22 mouse cellular contexts compared by ENCODE assay signal in genomic region chr9:37474923-37475322, GRCm38 (mm10). TPM values are rescaled to one million over a fixed set of nuclear protein-coding genes. Genes with fewer than 3 reads are reported as not detected.
DNase-seq lines count a peak whose midpoint lies in the region; ATAC-seq lines count a peak whose summit lies in the region.
"Had no signal": no experiment of that assay in that cellular context is flagged by ENCODE, and none has a peak within 500 bp of the region (broad histone marks: within the 10 kb centered on the region; RNA-seq: fewer than 3 reads in every experiment).

No protein-coding gene starts in this region.

- H3K9me3 ChIP-seq in midbrain, embryonic 14.5 days (ENCODE audit: control insufficient read depth, low read length): no peaks in the 10 kb centered on the region
- H3K9me3 ChIP-seq: liver, embryonic 12.5 days; neural tube, embryonic 12.5 days had no signal

- no peak overlapping the region for H3K9ac ChIP-seq in midbrain, embryonic 14.5 days (replicated peaks; ENCODE audit: low read length)
- H3K9ac ChIP-seq: liver, embryonic 12.5 days; lung, embryonic 14.5 days; neural tube, embryonic 12.5 days had no signal

- H3K36me3 ChIP-seq in midbrain, embryonic 14.5 days (ENCODE audit: control insufficient read depth, insufficient read depth, low read length): no peaks in the 10 kb centered on the region
- H3K36me3 ChIP-seq: liver, embryonic 12.5 days; neural tube, embryonic 12.5 days had no signal

- H3K4me2 ChIP-seq in midbrain, embryonic 14.5 days (ENCODE audit: low read length): no peak overlapping the region
- H3K4me2 ChIP-seq: liver, embryonic 12.5 days; lung, embryonic 14.5 days; neural tube, embryonic 12.5 days had no signal

- WGBS in midbrain, embryonic 14.5 days: 91% methylated on average over 7 of the region's 7 CpGs

- no peak overlapping the region for H3K4me3 ChIP-seq in midbrain, embryonic 14.5 days (replicated peaks; ENCODE audit: low read depth, low read length)
- H3K4me3 ChIP-seq: heart, adult 2 months; liver, embryonic 12.5 days; neural tube, embryonic 12.5 days had no signal

- DNase-seq in gastrocnemius, postnatal 10 days: peak; percentile 36
- DNase-seq in gastrocnemius, postnatal 25 days: no peak
- DNase-seq in right cerebral cortex, adult 18-20 months: peak; percentile 48
- DNase-seq in right cerebral cortex, postnatal 36 days (ENCODE audit: low spot score in 2 of 2): no peak
- DNase-seq in layer of hippocampus, adult 8-10 months (ENCODE audit: low spot score in 2 of 2): peak; percentile 41 to 57
- peak; percentile 34 for DNase-seq in right cerebral cortex, postnatal 25 days
- no peak for DNase-seq in midbrain, embryonic 14.5 days
- DNase-seq: adrenal gland, postnatal 14 days; cerebellum, adult 8-10 months; heart, adult 2 months; kidney, adult 8-10 months; kidney, postnatal 25 days; lung, embryonic 14.5 days; spleen, adult 18-20 months had no signal

- no peaks in the 10 kb centered on the region for H3K27me3 ChIP-seq in midbrain, embryonic 14.5 days (ENCODE audit: control insufficient read depth, insufficient read depth, low read length)
- H3K27me3 ChIP-seq: liver, embryonic 12.5 days; neural tube, embryonic 12.5 days; Patski had no signal

- H3K4me1 ChIP-seq in midbrain, embryonic 14.5 days (ENCODE audit: control insufficient read depth, insufficient read depth, low read length): no peaks in the 10 kb centered on the region
- H3K4me1 ChIP-seq: liver, embryonic 12.5 days; neural tube, embryonic 12.5 days had no signal

- ATAC-seq in midbrain, embryonic 14.5 days (ENCODE audit: low FRiP score, low TSS enrichment): no peak
- ATAC-seq: activated CD4-positive, CD25-positive, alpha-beta regulatory T cell, adult 4 months; inflammation-experienced regulatory T-cells, adult 6 months; liver, embryonic 12.5 days; Patski had no signal

- no peak overlapping the region for H3K27ac ChIP-seq in midbrain, embryonic 14.5 days (replicated peaks; ENCODE audit: low read depth, low read length)
- H3K27ac ChIP-seq: heart, adult 2 months; liver, embryonic 12.5 days; neural tube, embryonic 12.5 days had no signal

RNA-seq across cellular contexts. Expression of gene Msantd2, which starts 14.2 kb away (rescaled TPM):
- total RNA-seq in gastrocnemius, postnatal 10 days (2021): 10 to 100 TPM in 1 of 2 experiments, 1 to 10 TPM in 1; 8.9 to 12.3 TPM
- 1 to 10 TPM; 3.0 to 6.6 TPM for total RNA-seq in gastrocnemius, postnatal 25 days (2021)
- total RNA-seq in layer of hippocampus, adult 8-10 months (2022): 10 to 100 TPM; 20.2 to 25.7 (median 23.6) TPM
- polyA plus RNA-seq in midbrain, embryonic 14.5 days (2014; fragmentation: Nextera tagmentation; extraction: Ambion mirVana): 32.5 and 42.9 TPM in 2 replicates

RNA-seq across cellular contexts. Expression of gene Robo3, which starts 41.9 kb away (rescaled TPM):
- total RNA-seq in gastrocnemius, postnatal 10 days (2021): under 1 TPM; 0.18 to 0.21 TPM
- not detected for total RNA-seq in gastrocnemius, postnatal 25 days (2021)
- 10 to 100 TPM; 10.3 to 16.0 (median 13.1) TPM for total RNA-seq in layer of hippocampus, adult 8-10 months (2022)
- 8.9 and 13.3 TPM in 2 replicates for polyA plus RNA-seq in midbrain, embryonic 14.5 days (2014; fragmentation: Nextera tagmentation; extraction: Ambion mirVana)
- total RNA-seq: gastrocnemius, adult 18-20 months; heart, adult 2 months had no signal
- polyA plus RNA-seq: activated CD4-positive, CD25-positive, alpha-beta regulatory T cell, adult 4 months; heart, embryonic 16.5 days; inflammation-experienced regulatory T-cells, adult 6 months; stomach, embryonic 16.5 days had no signal

RNA-seq across cellular contexts. Expression of gene Esam, which starts 53.0 kb away (rescaled TPM):
- 10 to 100 TPM; 50.9 to 53.8 TPM for total RNA-seq in gastrocnemius, postnatal 10 days (2021)
- total RNA-seq in gastrocnemius, postnatal 25 days (2021): 10 to 100 TPM; 17.0 to 26.7 TPM
- total RNA-seq in layer of hippocampus, adult 8-10 months (2022): 10 to 100 TPM; 14.7 to 24.6 (median 18.6) TPM
- polyA plus RNA-seq in midbrain, embryonic 14.5 days (2014; fragmentation: Nextera tagmentation; extraction: Ambion mirVana): 24.8 and 42.8 TPM in 2 replicates

Comparison
In these comparisons a context has a peak if more than half of its experiments do, and no peak if none do; other contexts are left out.
1. DNase-seq: peak in gastrocnemius, postnatal 10 days (single experiment), right cerebral cortex, adult 18-20 months (single experiment), layer of hippocampus, adult 8-10 months (2 of 2) and right cerebral cortex, postnatal 25 days (single experiment); none in gastrocnemius, postnatal 25 days (single experiment), right cerebral cortex, postnatal 36 days (0 of 2) and midbrain, embryonic 14.5 days (single experiment).
2. RNA of gene Robo3, which starts 41.9 kb away (total RNA-seq): 10.3 to 16.0 TPM in layer of hippocampus, adult 8-10 months; 0.18 to 0.21 TPM in gastrocnemius, postnatal 10 days and not detected in gastrocnemius, postnatal 25 days; every median in the first group is over 4 times any median in the second.